Mouse (Mus musculus) thymus, adult 2 months (tissue): Measurements from ENCODE around the gene Noct. TPM values are rescaled to one million over a fixed set of nuclear protein-coding genes. Genes with fewer than 3 reads are reported as not detected.

Experiments used
- DNase-seq: peaks from one replicate; pipeline ENCODE4 v3.0.0; 2021
- H3K27ac ChIP-seq: fragments of 200-500 bp; 2 replicates; pipeline ENCODE4 v1.5.1; 2012; ENCODE audit warnings: low read length, control low read depth; ENCODE audit not compliant: control insufficient read depth, insufficient read depth
- H3K27me3 ChIP-seq: fragments of 200-500 bp; 2 replicates; pipeline ENCODE4 v1.6.1; 2012; ENCODE audit warnings: mild to moderate bottlenecking, low read length, moderate library complexity, mixed read lengths; ENCODE audit not compliant: control insufficient read depth, insufficient read depth
- H3K36me3 ChIP-seq: fragments of 200-500 bp; 2 replicates; pipeline ENCODE4 v1.6.1; 2012; ENCODE audit warnings: mild to moderate bottlenecking, low read length, moderate library complexity; ENCODE audit not compliant: control insufficient read depth, insufficient read depth
- H3K4me1 ChIP-seq: fragments of 200-500 bp; replicated peaks from 2 replicates; pipeline ENCODE4 v1.6.1; 2012; ENCODE audit warnings: low read length; ENCODE audit not compliant: control insufficient read depth, insufficient read depth
- H3K4me3 ChIP-seq: fragments of 200-500 bp; 2 replicates; pipeline ENCODE4 v1.5.1; 2012; ENCODE audit warnings: mild to moderate bottlenecking, low read length, control low read depth, moderate library complexity; ENCODE audit not compliant: control insufficient read depth, insufficient read depth
- CTCF ChIP-seq: fragments of 200-500 bp; IDR thresholded peaks from 2 replicates; pipeline ENCODE4 v1.5.1; 2012; ENCODE audit warnings: mild to moderate bottlenecking, control low read depth, low read length, moderate library complexity, borderline replicate concordance; ENCODE audit not compliant: control insufficient read depth, poor library complexity, insufficient read depth; ENCODE audit errors: extremely low read depth
- POLR2A ChIP-seq: fragments of 200-500 bp; IDR thresholded peaks from 2 replicates; pipeline ENCODE4 v1.6.1; 2012; ENCODE audit warnings: mild to moderate bottlenecking, low read length, control low read depth, moderate library complexity; ENCODE audit not compliant: control insufficient read depth, poor library complexity, insufficient read depth; ENCODE audit errors: extremely low read depth
- WGBS: fragments of 180-500 bp; shearing (Covaris S2); methylation state at CpG from one replicate; pipeline ENCODE4 v1.1.7; 2018; 5-methylcytosine and 5-hydroxymethylcytosine counted together
- polyA plus RNA-seq: library from polyadenylated mRNA; depleted of rRNA; stranded (reverse); fragments of >200 nt; gene quantifications from 2 replicates; pipeline ENCODE4 v1.2.3, GENCODE M21; 2012

The Noct gene
- polyA plus RNA-seq, 1 experiment, result 30.8 TPM

GRCm38 (mm10) chr3:51222834-51223460 is 1.3 kb upstream of the Noct start:
- Histone ChIP-seq H3K27ac (no peak overlapping the region), H3K27me3 (no peaks in the 10 kb centered on the region), H3K4me3 (no peak overlapping the region), H3K4me1 (peaks cover 17% of the 10 kb centered on the region), H3K36me3 (no peaks in the 10 kb centered on the region)
- no peak for DNase-seq
- TF ChIP-seq CTCF, result no peak
- no peak for TF ChIP-seq POLR2A
- 86% methylated on average over 10 of the region's 10 CpGs for WGBS

GRCm38 (mm10) chr3:51223556-51223955 is 691 bp upstream of the Noct start:
- Histone ChIP-seq H3K36me3 (no peaks in the 10 kb centered on the region), H3K27me3 (no peaks in the 10 kb centered on the region), H3K27ac (no peak overlapping the region), H3K4me3 (no peak overlapping the region), H3K4me1 (peaks cover 22% of the 10 kb centered on the region)
- 82% methylated on average over 5 of the region's 5 CpGs for WGBS
- TF ChIP-seq POLR2A, result no peak
- no peak for TF ChIP-seq CTCF
- DNase-seq, result no peak

- no peak for TF ChIP-seq CTCF
- Histone ChIP-seq H3K4me1 (peaks cover 26% of the 10 kb centered on the region), H3K36me3 (no peaks in the 10 kb centered on the region), H3K4me3 (peak overlapping the region; percentile 65), H3K27me3 (no peaks in the 10 kb centered on the region), H3K27ac (no peak overlapping the region)
- no peak for DNase-seq
- WGBS, result 4% methylated on average over 39 of the region's 39 CpGs
Observed at GRCm38 (mm10) chr3:51225226-51225750, 1.0 kb downstream of the Noct start.

- Histone ChIP-seq H3K36me3 (no peaks in the 10 kb centered on the region), H3K4me1 (peaks cover 26% of the 10 kb centered on the region)
- DNase-seq, result no peak
Observed at GRCm38 (mm10) chr3:51225979-51226378, 1.7 kb downstream of the Noct start.

GRCm38 (mm10) chr3:51226601-51227000 is 2.4 kb downstream of the Noct start:
- H3K4me3 ChIP-seq, result no peak overlapping the region

More at GRCm38 (mm10) chr3:51225979-51226378, 1.7 kb downstream of the Noct start:
- no peaks in the 10 kb centered on the region for H3K27me3 ChIP-seq
- H3K4me3 ChIP-seq, result no peak overlapping the region
- WGBS, result 96% methylated on average over 10 of the region's 10 CpGs
- no peak overlapping the region for H3K27ac ChIP-seq
- TF ChIP-seq POLR2A (no peak), CTCF (no peak)

GRCm38 (mm10) chr3:51228038-51228820 is 4.0 kb downstream of the Noct start:
- WGBS, result 46% methylated on average over 10 of the region's 10 CpGs
- Histone ChIP-seq H3K36me3 (no peaks in the 10 kb centered on the region), H3K27me3 (no peaks in the 10 kb centered on the region), H3K4me3 (no peak overlapping the region), H3K27ac (no peak overlapping the region), H3K4me1 (peaks cover 26% of the 10 kb centered on the region)
- no peak for TF ChIP-seq POLR2A
- no peak for TF ChIP-seq CTCF
- peak; percentile 51 for DNase-seq

More at GRCm38 (mm10) chr3:51226601-51227000, 2.4 kb downstream of the Noct start:
- H3K36me3 ChIP-seq, result no peaks in the 10 kb centered on the region
- DNase-seq, result no peak
- 5% methylated on average over 3 of the region's 3 CpGs for WGBS
- peak overlapping the region; percentile 21; the same call in 1 of the 2 replicates for H3K27ac ChIP-seq
- no peaks in the 10 kb centered on the region for H3K27me3 ChIP-seq
- TF ChIP-seq CTCF, result no peak
- TF ChIP-seq POLR2A, result no peak
- H3K4me1 ChIP-seq, result peaks cover 26% of the 10 kb centered on the region

- Histone ChIP-seq H3K4me3 (no peak overlapping the region), H3K27me3 (no peaks in the 10 kb centered on the region), H3K4me1 (peaks cover 26% of the 10 kb centered on the region), H3K36me3 (no peaks in the 10 kb centered on the region), H3K27ac (no peak overlapping the region)
- 63% methylated on average over 9 of the region's 9 CpGs for WGBS
- DNase-seq, result no peak
- no peak for TF ChIP-seq CTCF
- TF ChIP-seq POLR2A, result no peak
Observed at GRCm38 (mm10) chr3:51228821-51229205, 4.6 kb downstream of the Noct start.
